Mouse (Mus musculus): ENCODE measurements around the gene Camk1g. TPM values are rescaled to one million over a fixed set of nuclear protein-coding genes. Genes with fewer than 3 reads are reported as not detected.

Gene Camk1g
- total and polyA plus RNA-seq, 3 experiments, result not detected

GRCm38 (mm10) chr1:193320398-193320797 is 49.7 kb downstream of the Camk1g start:
- DNase-seq (ENCODE audit: low spot score) (no peak), ATAC-seq (ENCODE audit: extremely low read depth, insufficient number of reproducible peaks, low FRiP score, poor library complexity, severe bottlenecking) (no peak)
- Histone ChIP-seq H3K9me3 (replicated peaks) (no peaks in the 10 kb centered on the region), H3K36me3 (replicated peaks) (no peaks in the 10 kb centered on the region), H3K4me3 (ENCODE audit: low read depth, low read length) (no peak overlapping the region), H3K27me3 (ENCODE audit: insufficient read depth, low read length) (no peaks in the 10 kb centered on the region), H3K4me1 (ENCODE audit: insufficient read depth, low read depth, low read length) (no peaks in the 10 kb centered on the region)
- TF ChIP-seq GATA1 (IDR thresholded peaks at IDR 0.05; ENCODE audit: borderline replicate concordance, low read length) (no peak), GATA2 (IDR thresholded peaks at IDR 0.05; ENCODE audit: borderline replicate concordance, low read depth, low read length) (no peak), CTCF (IDR thresholded peaks at IDR 0.05; ENCODE audit: low read depth, low read length) (no peak), POLR2AphosphoS5 (IDR thresholded peaks at IDR 0.05; ENCODE audit: insufficient replicate concordance, low read depth, low read length) (no peak), TAL1 (conservative IDR thresholded peaks at IDR 0.05; ENCODE audit: low read depth, low read length) (no peak)

DNA sequence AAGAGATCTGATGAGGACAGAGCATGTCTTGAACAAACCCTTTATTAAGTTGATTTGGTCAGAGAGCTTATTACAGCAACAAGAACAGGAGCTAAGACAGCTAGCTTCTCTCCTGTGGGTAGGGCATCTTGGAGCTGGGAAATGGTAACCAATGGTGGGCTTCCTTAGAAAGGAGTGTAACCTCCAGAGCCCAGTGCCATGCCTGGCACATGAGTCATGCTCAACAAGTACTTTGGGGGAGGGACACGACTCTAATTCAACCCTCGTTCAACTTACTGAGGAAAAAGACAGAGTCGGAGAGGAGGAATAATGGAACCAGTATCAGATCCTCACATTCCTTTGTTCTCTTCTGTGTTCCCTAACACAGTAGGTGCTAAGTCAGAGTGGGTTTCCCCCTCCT is 50.4 kb downstream of the Camk1g start:
- TF ChIP-seq GATA2 (IDR thresholded peaks at IDR 0.05; ENCODE audit: borderline replicate concordance, low read depth, low read length), result no peak
- TF ChIP-seq CTCF (IDR thresholded peaks at IDR 0.05; ENCODE audit: low read depth, low read length), result no peak
- no peak for TF ChIP-seq GATA1 (IDR thresholded peaks at IDR 0.05; ENCODE audit: borderline replicate concordance, low read length)
- no peak for TF ChIP-seq TAL1 (conservative IDR thresholded peaks at IDR 0.05; ENCODE audit: low read depth, low read length)
- TF ChIP-seq POLR2AphosphoS5 (IDR thresholded peaks at IDR 0.05; ENCODE audit: insufficient replicate concordance, low read depth, low read length), result no peak
- Histone ChIP-seq H3K4me1 (ENCODE audit: insufficient read depth, low read depth, low read length) (no peaks in the 10 kb centered on the region), H3K27me3 (ENCODE audit: insufficient read depth, low read length) (no peaks in the 10 kb centered on the region), H3K36me3 (replicated peaks) (no peaks in the 10 kb centered on the region), H3K9me3 (replicated peaks) (no peaks in the 10 kb centered on the region), H3K4me3 (ENCODE audit: low read depth, low read length) (no peak overlapping the region)
- ATAC-seq (ENCODE audit: extremely low read depth, insufficient number of reproducible peaks, low FRiP score, poor library complexity, severe bottlenecking), result no peak
- no peak for DNase-seq (ENCODE audit: low spot score)

GRCm38 (mm10) chr1:193317159-193317559 is 52.9 kb downstream of the Camk1g start:
- TF ChIP-seq TAL1 (conservative IDR thresholded peaks at IDR 0.05; ENCODE audit: low read depth, low read length) (no peak), GATA1 (IDR thresholded peaks at IDR 0.05; ENCODE audit: borderline replicate concordance, low read length) (no peak)
- no peaks in the 10 kb centered on the region for H3K27me3 ChIP-seq (ENCODE audit: insufficient read depth, low read length)
- H3K9me3 ChIP-seq (replicated peaks), result no peaks in the 10 kb centered on the region
- H3K4me1 ChIP-seq (ENCODE audit: insufficient read depth, low read depth, low read length), result no peaks in the 10 kb centered on the region
- H3K4me3 ChIP-seq (ENCODE audit: low read depth, low read length), result no peak overlapping the region
- H3K36me3 ChIP-seq (replicated peaks), result no peaks in the 10 kb centered on the region
- ATAC-seq (ENCODE audit: extremely low read depth, insufficient number of reproducible peaks, low FRiP score, poor library complexity, severe bottlenecking), result no peak
- DNase-seq (ENCODE audit: low spot score), result no peak

DNA sequence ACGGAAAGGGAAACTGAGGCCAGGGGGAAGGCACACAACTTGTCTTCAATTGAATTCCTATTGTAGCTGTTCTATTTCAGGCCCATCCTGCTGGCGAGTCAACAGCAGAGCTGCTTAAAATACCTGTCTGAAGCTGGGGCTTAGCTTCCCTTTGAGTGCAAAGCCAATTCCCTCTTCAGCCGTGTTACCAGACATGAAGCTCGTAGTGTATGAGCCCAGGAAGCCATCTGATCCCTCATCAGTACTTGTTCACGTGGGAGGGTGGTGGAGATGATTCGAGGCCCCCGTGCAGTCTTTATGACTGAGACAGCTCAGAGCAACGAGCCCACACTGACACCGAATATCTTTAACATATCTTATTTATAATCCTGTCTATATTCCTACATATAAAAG is 53.7 kb downstream of the Camk1g start:
- ATAC-seq (ENCODE audit: extremely low read depth, insufficient number of reproducible peaks, low FRiP score, poor library complexity, severe bottlenecking), result no peak
- Histone ChIP-seq H3K9me3 (replicated peaks) (no peaks in the 10 kb centered on the region), H3K27me3 (ENCODE audit: insufficient read depth, low read length) (no peaks in the 10 kb centered on the region), H3K4me1 (ENCODE audit: insufficient read depth, low read depth, low read length) (no peaks in the 10 kb centered on the region), H3K36me3 (replicated peaks) (no peaks in the 10 kb centered on the region), H3K4me3 (ENCODE audit: low read depth, low read length) (no peak overlapping the region)
- no peak for DNase-seq (ENCODE audit: low spot score)
- TF ChIP-seq TAL1 (conservative IDR thresholded peaks at IDR 0.05; ENCODE audit: low read depth, low read length) (no peak), POLR2AphosphoS5 (IDR thresholded peaks at IDR 0.05; ENCODE audit: insufficient replicate concordance, low read depth, low read length) (no peak), GATA1 (IDR thresholded peaks at IDR 0.05; ENCODE audit: borderline replicate concordance, low read length) (no peak), CTCF (IDR thresholded peaks at IDR 0.05; ENCODE audit: low read depth, low read length) (no peak), GATA2 (IDR thresholded peaks at IDR 0.05; ENCODE audit: borderline replicate concordance, low read depth, low read length) (no peak)

GRCm38 (mm10) chr1:193315705-193316357 is 54.3 kb downstream of the Camk1g start:
- no peak for TF ChIP-seq GATA1 (IDR thresholded peaks at IDR 0.05; ENCODE audit: borderline replicate concordance, low read length)
- DNase-seq (ENCODE audit: low spot score), result no peak
- Histone ChIP-seq H3K4me1 (ENCODE audit: insufficient read depth, low read depth, low read length) (no peaks in the 10 kb centered on the region), H3K4me3 (ENCODE audit: low read depth, low read length) (no peak overlapping the region), H3K9me3 (replicated peaks) (no peaks in the 10 kb centered on the region), H3K27me3 (ENCODE audit: insufficient read depth, low read length) (no peaks in the 10 kb centered on the region), H3K36me3 (replicated peaks) (no peaks in the 10 kb centered on the region)
- no peak for ATAC-seq (ENCODE audit: extremely low read depth, insufficient number of reproducible peaks, low FRiP score, poor library complexity, severe bottlenecking)

DNA sequence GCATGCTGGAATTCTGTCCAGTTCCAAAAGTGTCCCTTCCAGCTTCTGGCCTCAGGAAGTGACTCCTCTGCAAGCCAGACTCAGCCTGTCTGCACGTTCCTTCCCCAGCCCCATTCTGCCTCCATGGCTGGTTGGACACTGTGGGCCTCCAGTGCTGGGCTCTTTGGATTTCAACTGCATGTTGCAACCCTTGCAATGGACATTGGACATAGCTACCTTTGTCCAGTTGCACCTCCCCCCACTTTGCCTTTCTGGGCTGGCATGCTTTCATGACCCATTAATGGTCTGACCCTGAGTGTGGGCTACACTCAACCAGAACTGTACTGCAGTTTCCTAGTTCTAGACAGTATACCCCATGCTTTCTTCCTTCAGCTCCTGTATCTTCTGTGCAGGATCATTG is 58.5 kb downstream of the Camk1g start:
- Histone ChIP-seq H3K9me3 (replicated peaks) (no peaks in the 10 kb centered on the region), H3K4me1 (ENCODE audit: insufficient read depth, low read depth, low read length) (no peaks in the 10 kb centered on the region), H3K27me3 (ENCODE audit: insufficient read depth, low read length) (no peaks in the 10 kb centered on the region), H3K4me3 (ENCODE audit: low read depth, low read length) (no peak overlapping the region), H3K36me3 (replicated peaks) (no peaks in the 10 kb centered on the region)
- TF ChIP-seq TAL1 (conservative IDR thresholded peaks at IDR 0.05; ENCODE audit: low read depth, low read length) (no peak), GATA1 (IDR thresholded peaks at IDR 0.05; ENCODE audit: borderline replicate concordance, low read length) (no peak)
- ATAC-seq (ENCODE audit: extremely low read depth, insufficient number of reproducible peaks, low FRiP score, poor library complexity, severe bottlenecking) (no peak), DNase-seq (ENCODE audit: low spot score) (no peak)

DNA sequence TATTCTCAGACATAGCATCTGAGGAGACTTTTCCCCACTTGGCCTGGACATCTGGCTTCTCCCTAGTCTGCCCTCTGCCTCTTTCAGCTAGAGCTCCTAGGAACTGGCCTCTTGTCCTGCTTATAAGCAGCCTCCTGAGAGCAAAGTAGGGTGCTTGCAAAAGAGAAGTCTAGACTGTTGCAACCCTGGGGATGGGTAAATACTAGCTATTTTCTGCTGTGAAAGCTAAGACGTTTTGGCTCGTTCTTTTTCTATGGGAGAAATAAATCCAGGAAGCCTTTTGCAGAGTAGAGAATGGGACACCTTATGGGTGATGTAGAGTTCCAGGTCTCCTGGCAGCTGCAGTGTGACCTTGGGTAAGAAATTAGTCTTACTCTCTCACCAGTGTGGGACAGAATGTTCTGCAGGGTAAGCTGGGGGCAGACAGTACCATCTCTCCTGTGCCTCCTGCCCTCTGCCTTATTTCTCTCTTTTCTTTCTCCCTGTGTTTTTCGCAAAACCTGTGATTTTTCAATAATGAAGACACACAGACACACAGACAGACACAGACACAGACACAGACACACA is 59.5 kb downstream of the Camk1g start:
- H3K9me3 ChIP-seq (replicated peaks), result no peaks in the 10 kb centered on the region
- DNase-seq (ENCODE audit: low spot score) (no peak), ATAC-seq (ENCODE audit: extremely low read depth, insufficient number of reproducible peaks, low FRiP score, poor library complexity, severe bottlenecking) (no peak)
- no peaks in the 10 kb centered on the region for H3K4me1 ChIP-seq (ENCODE audit: insufficient read depth, low read depth, low read length)
- no peak for TF ChIP-seq POLR2AphosphoS5 (IDR thresholded peaks at IDR 0.05; ENCODE audit: insufficient replicate concordance, low read depth, low read length)
- no peak for TF ChIP-seq CTCF (IDR thresholded peaks at IDR 0.05; ENCODE audit: low read depth, low read length)
- TF ChIP-seq TAL1 (conservative IDR thresholded peaks at IDR 0.05; ENCODE audit: low read depth, low read length), result no peak
- no peak for TF ChIP-seq GATA2 (IDR thresholded peaks at IDR 0.05; ENCODE audit: borderline replicate concordance, low read depth, low read length)
- TF ChIP-seq GATA1 (IDR thresholded peaks at IDR 0.05; ENCODE audit: borderline replicate concordance, low read length), result no peak
- no peak overlapping the region for H3K4me3 ChIP-seq (ENCODE audit: low read depth, low read length)
- no peaks in the 10 kb centered on the region for H3K27me3 ChIP-seq (ENCODE audit: insufficient read depth, low read length)
- H3K36me3 ChIP-seq (replicated peaks), result no peaks in the 10 kb centered on the region
